Mouse (Mus musculus): Measurements from ENCODE around the gene Olfr600.
"Not testable (repeated sequence)": the region's sequence is repeated elsewhere in the genome, so short reads cannot be mapped to it uniquely, and the experiment has no call there.

Gene Olfr600

DNA sequence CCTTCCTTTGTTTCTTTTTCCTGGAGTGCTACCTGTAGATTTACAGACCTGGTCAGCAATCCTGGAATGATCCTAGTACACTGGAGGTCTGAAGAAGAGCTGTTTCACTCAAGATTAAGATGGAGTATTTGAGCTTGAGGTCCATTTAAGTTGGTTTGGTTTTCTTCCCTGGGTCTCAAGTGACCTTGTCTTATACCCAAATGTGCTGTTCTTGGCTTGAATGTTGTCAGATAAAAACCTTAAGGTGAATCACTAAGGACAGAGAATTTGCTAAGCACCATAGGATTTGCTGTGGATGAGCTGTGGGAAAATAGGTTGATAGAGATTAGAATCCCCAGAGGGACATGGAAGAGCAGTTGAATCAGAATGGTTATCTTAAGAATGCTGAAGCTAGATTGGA, at the start of gene Olfr600:
Olfr600 (minus strand) TSS at position 101 of the 400 bp plus-strand sequence.
- no peak for DNase-seq (ENCODE audit: low read depth, low spot score)
- Histone ChIP-seq H3K36me3 (ENCODE audit: control insufficient read depth, insufficient read depth, low read length, poor library complexity, severe bottlenecking) (no peaks in the 10 kb centered on the region), H3K27me3 (ENCODE audit: control insufficient read depth, insufficient read depth, low read length, poor library complexity, severe bottlenecking) (no peaks in the 10 kb centered on the region)

DNA sequence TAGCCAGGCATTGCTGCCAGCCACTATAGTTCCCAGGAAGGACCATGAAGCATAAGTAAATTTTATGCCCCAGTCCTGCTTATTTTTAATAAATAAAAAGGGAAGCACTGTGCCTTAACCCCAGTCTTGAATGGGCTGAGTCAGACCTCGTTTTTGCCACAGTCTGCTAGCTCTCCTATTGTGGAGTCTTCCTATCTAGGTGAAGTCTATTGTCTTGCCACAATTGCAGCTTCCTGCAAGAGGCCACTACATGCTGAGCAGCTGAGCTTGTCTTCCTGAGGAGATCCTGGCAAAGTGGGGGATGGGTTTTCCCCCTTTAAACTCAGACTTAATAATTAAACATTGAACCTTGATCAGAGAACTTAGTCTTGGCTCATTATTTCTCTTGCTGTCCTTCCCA, 49.5 kb upstream of the Olfr600 start:
- no peaks in the 10 kb centered on the region for H3K27me3 ChIP-seq (ENCODE audit: control insufficient read depth, insufficient read depth, low read length, poor library complexity, severe bottlenecking)
- H3K36me3 ChIP-seq (ENCODE audit: control insufficient read depth, insufficient read depth, low read length, poor library complexity, severe bottlenecking) = no peaks in the 10 kb centered on the region
- DNase-seq (ENCODE audit: low read depth, low spot score) = no peak

DNA sequence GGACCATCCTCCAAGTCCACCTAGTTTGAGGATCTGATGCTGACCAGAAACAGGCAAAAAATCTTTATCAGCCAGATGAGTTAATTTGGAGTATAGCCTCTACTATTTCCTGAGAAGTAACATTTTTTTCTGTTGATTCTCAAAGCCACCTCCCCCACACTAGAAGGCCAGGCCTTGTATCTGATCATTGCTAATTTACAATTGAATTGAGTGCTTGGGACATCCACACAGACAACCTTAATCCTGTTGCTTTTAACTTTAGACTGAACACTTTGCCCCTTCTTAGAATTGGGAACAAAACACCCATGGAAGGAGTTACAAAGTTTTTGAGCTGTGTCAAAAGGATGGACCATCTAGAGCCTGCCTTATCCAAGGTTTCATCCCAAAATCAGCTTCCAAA, 48.3 kb upstream of the Olfr600 start:
- Histone ChIP-seq H3K36me3 (ENCODE audit: control insufficient read depth, insufficient read depth, low read length, poor library complexity, severe bottlenecking) (no peaks in the 10 kb centered on the region), H3K27me3 (ENCODE audit: control insufficient read depth, insufficient read depth, low read length, poor library complexity, severe bottlenecking) (no peaks in the 10 kb centered on the region)
- no peak for DNase-seq (ENCODE audit: low read depth, low spot score)

DNA sequence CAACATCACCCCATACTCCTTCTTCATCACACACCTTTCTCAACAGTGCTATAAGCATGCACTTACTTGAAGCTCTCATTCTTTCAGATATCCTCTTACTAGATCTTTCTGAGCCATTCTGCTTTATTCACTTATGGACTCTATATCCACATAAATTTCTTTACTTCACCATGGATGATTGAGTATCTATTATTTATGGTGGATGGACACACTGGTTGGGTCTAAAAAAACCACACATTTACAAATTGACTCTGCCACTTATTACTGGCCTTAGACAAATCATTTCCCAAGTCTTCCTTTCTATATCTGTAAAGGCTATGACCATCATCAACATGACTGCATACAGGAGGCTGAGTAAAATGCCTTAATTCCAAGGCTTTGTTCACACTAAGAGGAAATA, 36.6 kb upstream of the Olfr600 start, which contains the start of gene Olfr603:
Olfr603 (minus strand) TSS at position 101 of the 400 bp plus-strand sequence.
- no peak for DNase-seq (ENCODE audit: low read depth, low spot score)
- no peaks in the 10 kb centered on the region for H3K27me3 ChIP-seq (ENCODE audit: control insufficient read depth, insufficient read depth, low read length, poor library complexity, severe bottlenecking)
- no peaks in the 10 kb centered on the region for H3K36me3 ChIP-seq (ENCODE audit: control insufficient read depth, insufficient read depth, low read length, poor library complexity, severe bottlenecking)

DNA sequence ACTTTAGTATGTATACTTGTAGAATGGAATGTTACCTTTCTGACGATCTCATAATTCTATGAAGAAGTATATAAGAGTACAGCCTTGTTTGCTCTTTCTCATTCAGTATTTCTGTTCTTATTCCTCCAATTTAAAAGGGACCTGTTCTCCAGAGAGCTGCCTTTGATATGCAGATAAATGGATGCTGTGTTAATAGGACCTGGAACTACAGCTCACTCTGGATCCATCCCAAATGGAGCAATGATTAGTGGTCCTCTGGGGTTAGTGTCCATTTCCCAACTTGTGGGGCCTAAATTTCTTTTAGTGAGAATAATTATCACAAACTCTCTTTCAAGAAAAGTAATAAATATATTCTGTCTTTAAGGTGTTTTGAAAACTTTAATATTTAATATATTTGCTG, 13.1 kb upstream of the Olfr600 start, which contains the start of gene Olfr601:
Olfr601 (minus strand) TSS at position 101 of the 400 bp plus-strand sequence.
- Histone ChIP-seq H3K36me3 (ENCODE audit: control insufficient read depth, insufficient read depth, low read length, poor library complexity, severe bottlenecking) (no peaks in the 10 kb centered on the region), H3K27me3 (ENCODE audit: control insufficient read depth, insufficient read depth, low read length, poor library complexity, severe bottlenecking) (no peaks in the 10 kb centered on the region)
- no peak for DNase-seq (ENCODE audit: low read depth, low spot score)

DNA sequence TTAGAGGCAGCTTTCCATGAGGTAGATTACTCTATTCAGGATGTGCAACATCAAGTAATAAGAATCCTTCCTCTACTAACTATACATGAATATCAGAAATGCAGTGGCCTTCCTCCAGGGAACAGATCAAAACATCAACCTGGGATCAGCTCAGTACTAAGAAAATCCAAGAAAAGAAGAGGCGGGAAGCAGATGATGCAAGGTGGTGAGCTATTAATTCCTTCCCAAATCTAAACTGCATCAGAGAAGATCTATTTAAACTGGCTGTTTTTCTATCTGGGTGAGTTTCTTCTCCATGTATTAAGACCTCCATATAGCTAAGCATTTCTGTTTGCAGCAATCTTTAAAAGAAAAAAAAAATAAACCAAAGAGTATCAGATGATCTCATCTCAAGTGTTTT, 13.9 kb downstream of the Olfr600 start, which contains the start of gene Olfr599:
Olfr599 (plus strand) TSS at position 301 of the 400 bp plus-strand sequence.
- H3K27me3 ChIP-seq (ENCODE audit: control insufficient read depth, insufficient read depth, low read length, poor library complexity, severe bottlenecking) = no peaks in the 10 kb centered on the region
- H3K36me3 ChIP-seq (ENCODE audit: control insufficient read depth, insufficient read depth, low read length, poor library complexity, severe bottlenecking) = no peaks in the 10 kb centered on the region
- no peak for DNase-seq (ENCODE audit: low read depth, low spot score)

DNA sequence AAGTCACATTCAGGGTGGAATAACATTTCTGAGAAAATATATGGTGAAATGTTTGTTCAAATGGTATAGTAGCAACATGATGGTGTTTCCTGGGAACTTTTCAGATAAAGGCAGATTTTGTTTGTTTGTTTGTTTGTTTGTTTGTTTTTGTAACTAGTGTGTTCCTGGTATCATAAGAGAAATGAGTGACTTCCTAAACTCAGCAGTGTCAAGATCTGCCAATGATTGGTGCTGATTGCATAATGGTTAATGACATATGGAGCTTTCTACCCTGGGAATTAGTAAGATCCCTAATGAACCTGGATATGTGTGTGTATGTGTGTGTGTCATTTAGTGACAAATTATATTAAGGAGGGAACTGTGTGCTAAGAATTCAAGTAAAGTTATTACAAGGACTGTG, 26.2 kb downstream of the Olfr600 start, which contains the start of gene Olfr598:
Olfr598 (plus strand) TSS at position 301 of the 400 bp plus-strand sequence.
- DNase-seq (ENCODE audit: low read depth, low spot score) = no peak
- no peaks in the 10 kb centered on the region for H3K27me3 ChIP-seq (ENCODE audit: control insufficient read depth, insufficient read depth, low read length, poor library complexity, severe bottlenecking)
- H3K36me3 ChIP-seq (ENCODE audit: control insufficient read depth, insufficient read depth, low read length, poor library complexity, severe bottlenecking) = no peaks in the 10 kb centered on the region

DNA sequence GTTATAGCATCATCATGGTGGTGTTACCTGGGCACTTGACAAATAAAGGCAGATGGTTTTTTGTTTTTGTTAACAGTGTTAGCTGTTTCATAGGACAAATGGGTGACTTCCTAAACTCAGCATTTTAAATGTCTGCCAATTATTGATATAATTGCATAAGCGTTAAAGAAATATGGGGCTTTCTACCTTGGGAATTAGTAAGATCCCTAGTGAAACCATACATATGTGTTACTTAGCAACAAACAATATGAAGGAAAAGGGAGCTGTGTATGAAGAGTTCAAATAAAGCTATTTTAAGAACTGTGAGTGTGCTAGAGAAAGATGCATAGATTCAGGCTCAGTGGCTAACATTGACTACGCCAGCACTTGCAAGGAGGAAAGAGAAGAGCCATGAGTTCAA, 33.5 kb downstream of the Olfr600 start, which contains the start of gene Olfr597:
Olfr597 (plus strand) TSS at position 301 of the 400 bp plus-strand sequence.
- DNase-seq (ENCODE audit: low read depth, low spot score); H3K36me3 ChIP-seq (ENCODE audit: control insufficient read depth, insufficient read depth, low read length, poor library complexity, severe bottlenecking); H3K27me3 ChIP-seq (ENCODE audit: control insufficient read depth, insufficient read depth, low read length, poor library complexity, severe bottlenecking): not testable (repeated sequence)

DNA sequence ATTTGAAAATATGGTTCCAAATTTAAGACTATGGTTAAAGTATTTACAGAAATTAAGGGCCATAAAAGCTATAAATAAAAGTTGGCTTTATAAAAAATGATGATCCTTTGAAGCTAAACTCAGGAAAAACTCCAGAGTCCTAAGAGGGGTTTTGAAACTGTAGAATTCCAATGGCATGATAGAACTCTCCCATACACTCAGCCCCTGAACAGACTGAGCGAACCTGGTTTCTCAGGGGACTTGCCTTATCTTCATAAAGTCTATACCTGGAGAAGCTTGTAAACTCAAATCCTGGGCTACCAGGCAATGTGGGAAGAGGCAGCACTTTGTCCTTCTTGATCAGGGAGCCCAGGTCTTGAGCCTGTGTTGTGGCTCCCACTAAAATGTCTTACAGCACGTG, 44.1 kb downstream of the Olfr600 start, which contains the start of gene Olfr596:
Olfr596 (plus strand) TSS at position 301 of the 400 bp plus-strand sequence.
- DNase-seq (ENCODE audit: low read depth, low spot score); H3K36me3 ChIP-seq (ENCODE audit: control insufficient read depth, insufficient read depth, low read length, poor library complexity, severe bottlenecking); H3K27me3 ChIP-seq (ENCODE audit: control insufficient read depth, insufficient read depth, low read length, poor library complexity, severe bottlenecking): not testable (repeated sequence)

All from splenic B cell, adult 2 months (primary cell).